Mouse (Mus musculus) forebrain, embryonic 13.5 days (tissue): ENCODE results near the gene B3gnt3. TPM values are rescaled to one million over a fixed set of nuclear protein-coding genes. Genes with fewer than 3 reads are reported as not detected.

Source experiments
- ATAC-seq: fragments of 200-750 bp; cut with Nextera tagmentation; 2 replicates; pipeline ENCODE4 v1.8.0; 2017
- H3K27ac ChIP-seq: fragments of 300-500 bp; sonication (generic); 2 replicates; pipeline ENCODE4 v1.5.1; 2015; ENCODE audit warnings: inconsistent platforms, mild to moderate bottlenecking, moderate library complexity
- H3K27me3 ChIP-seq: fragments of 300-500 bp; sonication (generic); 2 replicates; pipeline ENCODE4 v1.6.1; 2015; ENCODE audit warnings: mild to moderate bottlenecking, inconsistent platforms
- H3K36me3 ChIP-seq: fragments of 300-500 bp; sonication (generic); 2 replicates; pipeline ENCODE4 v1.6.1; 2015; ENCODE audit warnings: mild to moderate bottlenecking, inconsistent platforms; ENCODE audit not compliant: poor library complexity, severe bottlenecking
- H3K4me1 ChIP-seq: fragments of 300-500 bp; sonication (generic); 2 replicates; pipeline ENCODE4 v1.6.1; 2015; ENCODE audit warnings: inconsistent platforms
- H3K4me2 ChIP-seq: fragments of 300-500 bp; sonication (generic); 2 replicates; pipeline ENCODE4 v1.6.1; 2015; ENCODE audit warnings: inconsistent platforms, mild to moderate bottlenecking, moderate library complexity
- H3K4me3 ChIP-seq: fragments of 300-500 bp; sonication (generic); 2 replicates; pipeline ENCODE4 v1.5.1; 2015; ENCODE audit warnings: mild to moderate bottlenecking, inconsistent platforms
- H3K9ac ChIP-seq: fragments of 300-500 bp; sonication (generic); 2 replicates; pipeline ENCODE4 v1.6.1; 2015; ENCODE audit warnings: mild to moderate bottlenecking, inconsistent platforms
- H3K9me3 ChIP-seq: fragments of 300-500 bp; sonication (generic); replicated peaks from 2 replicates; pipeline ENCODE4 v1.6.1; 2016; ENCODE audit warnings: inconsistent platforms
- WGBS: fragments of 180-500 bp; shearing (Covaris S2); methylation state at CpG from one replicate; pipeline ENCODE4 v1.1.7; 2015; 5-methylcytosine and 5-hydroxymethylcytosine counted together
- polyA plus RNA-seq: library from polyadenylated mRNA; unstranded; fragments of >200 nt; fragmentation: Nextera tagmentation; extraction: Ambion mirVana; gene quantifications from 2 replicates; pipeline ENCODE4 v1.2.1, GENCODE M21; 2015

B3gnt3 gene
- polyA plus RNA-seq, 1 experiment from 2014 or later = 0.44 TPM

DNA sequence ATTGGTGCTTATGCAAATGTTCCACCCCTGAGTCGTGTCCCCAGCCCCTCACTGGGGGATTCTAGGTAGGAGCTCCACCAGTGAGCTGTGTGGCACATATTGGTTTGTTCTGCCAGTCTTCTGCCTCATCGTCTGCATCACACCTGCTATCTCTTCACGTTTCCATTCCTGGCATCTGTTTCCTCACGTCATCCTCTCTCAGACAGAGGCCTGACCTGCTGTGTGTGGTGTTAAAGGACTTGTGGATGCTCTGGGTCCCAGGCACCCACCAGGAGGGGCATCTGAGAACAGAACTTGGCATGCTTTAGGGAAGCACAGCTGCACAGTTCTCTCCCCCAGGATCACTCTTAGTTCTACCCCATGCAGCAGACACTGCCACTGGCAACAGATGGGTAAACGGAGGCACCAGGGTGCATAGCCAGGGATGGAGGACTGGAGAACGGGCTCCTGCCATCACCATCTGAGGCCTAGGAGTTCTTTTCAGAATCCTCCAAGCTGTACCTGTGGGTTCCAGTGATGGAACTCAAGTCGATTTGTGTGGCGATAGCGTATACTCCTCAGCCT, 26.1 kb downstream of the B3gnt3 start:
- Histone ChIP-seq H3K36me3 (no peaks in the 10 kb centered on the region), H3K4me1 (peaks cover 20% of the 10 kb centered on the region; the same call in 1 of the 2 replicates), H3K9me3 (no peaks in the 10 kb centered on the region), H3K9ac (peak overlapping the region; percentile 80), H3K27ac (no peak overlapping the region), H3K4me3 (peak overlapping the region; percentile 66), H3K27me3 (peaks cover 57% of the 10 kb centered on the region), H3K4me2 (peak overlapping the region; percentile 83)
- no peak for ATAC-seq
- WGBS = 29% methylated on average over 9 of the region's 9 CpGs

DNA sequence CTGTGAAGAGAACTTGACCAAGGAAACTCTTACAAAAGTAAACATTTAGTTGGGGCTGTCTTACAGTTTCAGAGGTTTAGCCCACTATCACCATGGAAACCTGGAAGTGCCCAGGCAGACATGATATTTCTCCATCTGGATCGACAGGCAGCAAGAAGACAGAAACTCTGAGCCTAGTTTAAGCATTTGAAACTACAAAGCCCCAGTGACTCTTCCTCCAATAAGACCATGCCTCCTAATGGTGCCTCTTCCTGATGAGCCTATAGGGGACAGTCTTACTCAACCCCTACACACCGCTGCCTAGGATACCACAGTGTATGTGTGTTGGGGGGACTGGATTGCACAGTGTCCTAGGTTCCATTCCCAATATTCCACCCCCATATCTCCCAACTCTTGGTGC, 27.5 kb downstream of the B3gnt3 start:
- Histone ChIP-seq H3K9ac (no peak overlapping the region), H3K36me3 (no peaks in the 10 kb centered on the region), H3K4me1 (peaks cover 31% of the 10 kb centered on the region), H3K4me2 (no peak overlapping the region), H3K9me3 (no peaks in the 10 kb centered on the region), H3K27me3 (peaks cover 51% of the 10 kb centered on the region), H3K27ac (no peak overlapping the region), H3K4me3 (no peak overlapping the region)
- no peak for ATAC-seq
- WGBS = 76% methylated on average over 2 of the region's 2 CpGs

DNA sequence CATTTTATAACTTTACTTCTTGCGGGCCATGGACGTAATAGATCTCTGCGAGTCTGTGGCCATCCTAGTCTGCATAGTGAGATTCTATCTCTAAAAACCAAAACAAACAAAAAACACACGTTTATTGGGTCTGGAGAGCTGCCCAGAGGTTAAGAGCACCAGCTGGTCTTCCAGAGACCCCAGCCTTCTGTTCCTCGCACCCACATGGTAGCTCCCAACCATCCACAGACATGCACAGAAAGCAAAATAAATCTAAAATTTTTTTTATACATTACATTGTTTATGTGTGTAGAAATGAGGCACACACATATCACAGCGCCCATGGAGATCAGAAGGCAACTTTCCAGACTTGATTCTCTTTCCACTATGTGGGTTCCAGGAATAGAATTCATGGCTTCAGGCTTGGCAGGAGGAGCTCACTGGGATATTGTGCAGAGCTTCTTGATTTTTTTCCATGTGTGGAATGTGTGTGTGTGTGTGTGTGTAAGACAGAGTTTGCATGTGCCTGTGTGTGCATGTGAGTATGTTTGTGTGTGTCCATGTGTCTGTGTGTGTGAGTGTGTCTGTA, 29.3 kb downstream of the B3gnt3 start:
- 64% methylated on average over 6 of the region's 6 CpGs for WGBS
- peak overlapping the region; percentile 97 for H3K4me2 ChIP-seq
- peak overlapping the region; percentile 77 for H3K9ac ChIP-seq
- peak overlapping the region; percentile 88 for H3K27ac ChIP-seq
- peaks cover 44% of the 10 kb centered on the region for H3K27me3 ChIP-seq
- no peaks in the 10 kb centered on the region for H3K36me3 ChIP-seq
- peak overlapping the region; percentile 85 for H3K4me3 ChIP-seq
- no peak for ATAC-seq
- peaks cover 47% of the 10 kb centered on the region for H3K4me1 ChIP-seq
- H3K9me3 ChIP-seq = no peaks in the 10 kb centered on the region

DNA sequence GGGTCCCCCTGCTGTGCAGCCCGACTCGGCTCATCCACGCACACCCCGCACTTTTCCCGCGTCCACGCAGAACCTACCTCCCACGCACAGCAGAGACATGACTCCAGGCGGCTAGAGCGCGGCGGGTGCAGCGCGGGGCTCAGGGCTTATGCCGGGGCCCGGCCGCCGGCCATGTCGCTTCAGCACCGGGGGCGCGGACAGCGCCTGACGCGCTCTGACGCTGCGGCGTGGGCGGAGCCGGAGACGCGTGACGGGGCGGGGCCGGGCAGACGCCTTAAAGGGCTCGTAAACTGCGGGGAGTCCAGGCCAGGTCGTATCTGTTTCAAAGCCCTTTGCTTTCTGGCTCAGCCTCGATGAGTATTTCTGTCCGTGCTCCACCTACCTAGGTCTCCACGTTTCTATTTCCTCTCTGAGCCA, 30.0 kb downstream of the B3gnt3 start, which contains the start of gene Unc13a:
TSS of gene Unc13a (minus strand) at position 209 of the 417 bp plus-strand sequence.
- Histone ChIP-seq H3K4me3 (peak within 1 kb of the TSS; percentile 85), H3K27ac (peak within 1 kb of the TSS; percentile 88), H3K4me2 (peak within 1 kb of the TSS; percentile 97), H3K9ac (peak within 1 kb of the TSS; percentile 77), H3K36me3 (no peaks in the 10 kb centered on the region), H3K4me1 (peaks cover 54% of the 10 kb centered on the region), H3K9me3 (no peaks in the 10 kb centered on the region), H3K27me3 (peaks cover 37% of the 10 kb centered on the region)
- under 1% methylated on average over 42 of the region's 42 CpGs for WGBS
- peak; percentile 77 for ATAC-seq

DNA sequence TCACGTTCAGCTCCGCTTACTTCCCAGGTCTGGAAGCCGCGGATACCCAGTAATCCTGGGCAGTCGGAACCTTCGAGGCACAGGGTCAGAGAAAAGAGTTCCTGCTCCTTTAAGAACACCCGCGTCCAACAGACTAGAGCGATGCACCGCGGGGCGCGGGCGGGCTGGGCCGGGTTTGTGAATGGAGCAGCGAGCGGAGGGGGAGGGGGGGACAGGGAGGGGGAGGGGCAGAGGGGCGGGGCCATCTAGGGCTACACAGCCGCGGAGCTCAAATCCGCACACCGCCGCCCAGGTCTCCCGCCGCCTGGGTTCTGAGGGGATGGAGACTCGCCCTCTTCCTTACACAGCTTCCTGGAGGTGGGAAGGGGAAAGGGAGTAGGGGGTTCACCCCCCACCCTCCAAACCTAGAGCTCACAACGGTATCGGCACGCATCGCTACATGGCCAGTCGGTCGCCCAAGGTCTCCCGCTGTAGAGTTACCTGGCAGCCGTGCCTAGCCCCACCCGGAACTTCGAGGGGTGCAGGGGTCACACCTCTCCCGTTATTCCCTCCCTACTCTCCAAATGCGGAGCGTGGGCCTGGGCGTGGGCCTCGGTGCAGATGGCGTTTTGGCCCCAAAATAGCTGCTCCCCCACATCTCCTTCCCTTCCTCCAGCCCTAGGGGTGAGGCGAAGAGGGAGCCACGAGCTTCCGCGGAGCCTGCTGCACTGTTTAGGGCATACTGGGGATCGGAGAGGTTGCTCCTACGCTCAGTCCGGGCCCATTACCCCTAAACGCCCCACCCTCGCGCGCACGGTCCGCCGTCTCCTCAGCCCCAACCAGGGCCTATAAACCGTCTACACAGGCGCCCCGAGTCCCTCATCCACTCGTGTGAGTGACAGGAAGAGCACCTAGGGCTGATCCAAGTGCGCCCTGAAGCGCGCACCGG, 30.7 kb downstream of the B3gnt3 start:
- H3K9me3 ChIP-seq = no peaks in the 10 kb centered on the region
- H3K27ac ChIP-seq = peak overlapping the region; percentile 88
- peaks cover 37% of the 10 kb centered on the region for H3K27me3 ChIP-seq
- peak overlapping the region; percentile 77 for H3K9ac ChIP-seq
- no peaks in the 10 kb centered on the region for H3K36me3 ChIP-seq
- H3K4me2 ChIP-seq = peak overlapping the region; percentile 97
- under 1% methylated on average over 62 of the region's 64 CpGs for WGBS
- peak overlapping the region; percentile 85 for H3K4me3 ChIP-seq
- H3K4me1 ChIP-seq = peaks cover 53% of the 10 kb centered on the region
- peak; percentile 72 for ATAC-seq

DNA sequence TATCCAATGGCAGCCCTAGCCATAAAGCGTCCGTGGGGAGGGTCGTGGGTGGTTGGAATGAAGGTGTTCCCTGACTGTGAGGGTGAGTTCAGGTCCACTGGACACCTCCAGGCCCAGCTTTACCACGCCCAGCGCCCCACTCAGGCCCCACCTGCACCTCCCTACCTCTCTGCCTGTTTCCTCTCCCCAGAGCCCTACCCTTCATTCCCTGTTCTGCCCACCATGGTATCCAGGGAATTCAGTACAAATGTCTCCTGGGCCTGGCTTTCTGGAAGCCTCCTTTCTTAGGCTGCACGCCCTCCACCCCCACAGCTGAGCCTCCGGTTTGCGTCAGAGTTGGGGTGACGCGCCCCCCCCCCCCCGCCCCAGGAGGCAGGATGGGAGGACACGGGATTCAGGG, 31.4 kb downstream of the B3gnt3 start:
- WGBS = 8% methylated on average over 12 of the region's 12 CpGs
- peak overlapping the region; percentile 85 for H3K4me3 ChIP-seq
- H3K4me1 ChIP-seq = peaks cover 56% of the 10 kb centered on the region
- H3K27me3 ChIP-seq = peaks cover 32% of the 10 kb centered on the region
- H3K9me3 ChIP-seq = no peaks in the 10 kb centered on the region
- peak; percentile 22; the same call in 1 of the 2 replicates for ATAC-seq
- peak overlapping the region; percentile 63 for H3K27ac ChIP-seq
- H3K36me3 ChIP-seq = no peaks in the 10 kb centered on the region
- H3K9ac ChIP-seq = peak overlapping the region; percentile 59
- H3K4me2 ChIP-seq = peak overlapping the region; percentile 97

DNA sequence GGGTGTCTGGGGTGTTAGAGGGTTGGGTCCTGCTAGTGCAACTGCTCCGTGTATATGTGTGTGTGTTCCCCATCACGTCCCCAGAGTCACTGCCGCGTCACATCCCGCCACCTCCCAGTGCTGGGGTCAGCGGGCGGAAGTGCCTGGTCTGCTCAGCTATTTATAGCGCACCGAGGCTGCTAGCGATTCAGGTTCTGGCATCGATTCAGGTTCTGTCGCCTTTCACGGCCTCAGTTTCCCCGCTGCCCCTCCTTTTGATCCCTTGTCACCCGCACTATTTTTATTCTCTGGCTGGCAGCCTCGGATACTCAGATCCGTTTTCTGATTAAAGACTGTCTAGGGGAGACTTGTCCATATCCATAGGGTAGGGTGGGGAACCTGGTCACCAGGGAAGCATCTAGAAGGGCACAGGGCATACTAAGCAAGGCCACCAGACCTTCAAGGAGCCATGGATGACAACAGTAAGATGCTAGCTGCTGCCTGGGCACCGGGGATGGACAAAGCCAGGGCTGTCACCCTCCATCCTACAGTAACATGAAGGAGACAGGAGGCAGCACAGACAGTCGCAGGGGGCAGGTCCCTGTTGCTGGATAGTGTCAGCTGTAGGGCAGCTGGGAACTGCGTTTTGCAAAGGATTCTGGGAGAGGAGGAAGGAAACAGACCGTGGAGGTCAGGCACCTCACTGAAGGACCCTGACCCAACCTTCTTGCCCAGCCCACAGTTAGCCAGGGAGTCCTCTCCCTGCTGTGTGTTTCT, 33.2 kb downstream of the B3gnt3 start:
- Histone ChIP-seq H3K36me3 (peaks cover 8% of the 10 kb centered on the region; the same call in 1 of the 2 replicates), H3K9ac (peak overlapping the region; percentile 39), H3K9me3 (no peaks in the 10 kb centered on the region), H3K27ac (no peak overlapping the region), H3K27me3 (peaks cover 25% of the 10 kb centered on the region), H3K4me1 (peaks cover 60% of the 10 kb centered on the region), H3K4me2 (peak overlapping the region; percentile 21; the same call in 1 of the 2 replicates), H3K4me3 (no peak overlapping the region)
- WGBS = 6% methylated on average over 21 of the region's 21 CpGs
- no peak for ATAC-seq

DNA sequence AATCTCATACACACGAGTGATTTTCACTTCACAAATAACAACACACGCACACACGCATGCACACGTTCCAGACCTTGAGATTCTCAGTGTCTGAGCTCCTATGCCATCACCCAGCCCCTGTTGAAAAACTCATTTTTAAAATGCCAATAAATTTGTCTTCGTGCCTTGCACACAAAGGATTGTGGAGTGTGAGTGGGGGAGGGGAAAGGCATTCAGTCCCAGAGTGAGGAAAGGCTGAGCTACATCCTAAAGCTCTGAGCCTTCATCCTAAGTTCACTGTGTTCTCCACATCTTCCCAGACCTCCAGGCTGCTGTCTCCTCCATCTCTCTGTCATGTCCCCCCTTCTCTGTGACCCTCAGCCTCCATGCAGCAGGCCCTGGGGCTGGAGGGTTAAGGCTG, 34.3 kb downstream of the B3gnt3 start:
- Histone ChIP-seq H3K4me1 (peaks cover 60% of the 10 kb centered on the region), H3K27me3 (peaks cover 36% of the 10 kb centered on the region), H3K4me3 (no peak overlapping the region), H3K36me3 (peaks cover 8% of the 10 kb centered on the region), H3K27ac (peak overlapping the region; percentile 63), H3K9ac (peak overlapping the region; percentile 37), H3K4me2 (peak overlapping the region; percentile 32), H3K9me3 (no peaks in the 10 kb centered on the region)
- 47% methylated on average over 5 of the region's 5 CpGs for WGBS
- no peak for ATAC-seq

DNA sequence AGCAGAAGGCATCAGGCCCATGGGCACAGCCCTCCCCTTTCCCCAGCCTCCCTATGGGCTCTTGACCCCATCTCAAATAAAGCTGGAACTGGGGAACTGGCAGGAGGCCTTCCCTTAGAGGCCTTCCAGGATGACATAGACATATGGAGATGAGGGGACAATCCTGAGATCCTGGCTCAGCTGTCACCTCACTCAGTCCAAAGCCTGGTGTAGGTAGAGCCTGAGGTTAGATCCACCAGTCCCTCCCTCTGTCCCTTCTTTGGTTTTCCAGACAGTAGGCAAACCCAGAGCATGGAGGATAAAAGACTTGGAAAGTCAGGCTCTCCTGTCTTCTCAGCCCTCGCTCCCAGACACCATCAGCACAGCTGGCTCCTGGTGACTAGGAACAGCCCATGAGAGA, 34.7 kb downstream of the B3gnt3 start:
- H3K4me2 ChIP-seq = no peak overlapping the region
- peak overlapping the region; percentile 63 for H3K27ac ChIP-seq
- H3K36me3 ChIP-seq = peaks cover 8% of the 10 kb centered on the region
- ATAC-seq = no peak
- H3K9ac ChIP-seq = 0 out of 2 replicates have a peak overlapping the region, but pooled peaks have one; percentile 37
- H3K9me3 ChIP-seq = no peaks in the 10 kb centered on the region
- peaks cover 56% of the 10 kb centered on the region for H3K4me1 ChIP-seq
- H3K27me3 ChIP-seq = peaks cover 40% of the 10 kb centered on the region
- no peak overlapping the region for H3K4me3 ChIP-seq
- WGBS = 11% methylated on average over 1 of the region's 1 CpGs

DNA sequence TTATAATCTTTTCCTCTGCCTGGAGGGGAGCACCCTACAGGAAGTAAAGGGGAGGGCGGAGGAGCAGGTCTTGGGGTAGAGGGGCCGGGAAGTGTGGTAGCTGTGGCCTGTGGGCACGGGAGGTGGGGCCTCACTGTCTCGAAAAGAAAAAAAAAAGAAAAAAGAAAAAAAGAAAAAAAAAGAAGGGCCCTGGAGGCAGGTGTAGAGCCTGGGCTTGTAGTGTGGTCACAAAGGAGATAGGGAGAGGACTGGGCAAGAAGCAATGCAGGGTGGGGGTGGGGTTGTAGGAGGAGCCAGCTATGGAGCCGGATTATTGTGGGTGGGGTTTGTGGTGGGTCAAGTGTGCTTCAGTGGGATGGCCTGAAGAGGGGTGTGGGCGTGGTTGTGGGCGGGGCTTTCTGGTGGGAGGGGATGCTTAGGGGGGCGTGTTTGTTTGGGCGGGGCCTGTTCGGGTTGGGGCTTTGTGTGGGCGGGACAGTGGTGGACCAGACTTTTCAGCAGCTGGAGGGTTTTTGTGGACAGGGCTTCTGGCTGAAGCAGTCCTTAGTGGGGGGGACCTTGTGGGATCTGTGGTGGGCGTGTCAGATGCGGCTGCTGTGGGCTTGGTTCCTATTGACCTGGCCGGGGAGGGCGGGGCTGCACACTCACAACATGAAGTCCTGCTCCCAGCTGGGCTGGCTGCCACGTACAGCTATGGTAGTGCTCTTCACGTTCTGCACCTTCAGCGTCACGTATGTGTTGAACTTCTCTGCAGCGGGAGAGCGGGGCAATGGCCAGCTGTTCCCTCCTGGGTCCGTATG, 36.1 kb downstream of the B3gnt3 start:
- Histone ChIP-seq H3K36me3 (peaks cover 8% of the 10 kb centered on the region), H3K27ac (no peak overlapping the region), H3K9ac (no peak overlapping the region), H3K9me3 (no peaks in the 10 kb centered on the region), H3K4me1 (peaks cover 49% of the 10 kb centered on the region), H3K4me2 (peak overlapping the region; percentile 44), H3K4me3 (peak overlapping the region; percentile 17), H3K27me3 (peaks cover 44% of the 10 kb centered on the region)
- ATAC-seq = no peak; the same call in 1 of the 2 replicates
- 4% methylated on average over 22 of the region's 22 CpGs for WGBS
